Mouse (Mus musculus) erythroblast, embryonic 14.5 days (primary cell): ENCODE results near the gene Lrrc4b. TPM values are rescaled to one million over a fixed set of nuclear protein-coding genes. Genes with fewer than 3 reads are reported as not detected.

ENCODE experiments used
- H3K27me3 ChIP-seq: 2 replicates; pipeline ENCODE4 v1.6.1; 2012; ENCODE audit warnings: inconsistent platforms; ENCODE audit not compliant: control insufficient read depth
- H3K36me3 ChIP-seq: 2 replicates; pipeline ENCODE4 v1.6.1; 2012; ENCODE audit warnings: mild to moderate bottlenecking, inconsistent platforms; ENCODE audit not compliant: control insufficient read depth
- H3K4me1 ChIP-seq: 2 replicates; pipeline ENCODE4 v1.6.1; 2012; ENCODE audit warnings: inconsistent platforms; ENCODE audit not compliant: control insufficient read depth
- H3K4me3 ChIP-seq: replicated peaks from 2 replicates; pipeline ENCODE3; 2012; ENCODE audit warnings: moderate library complexity, mild to moderate bottlenecking, inconsistent platforms
- H3K9me3 ChIP-seq: 2 replicates; pipeline ENCODE4 v1.6.1; 2012; ENCODE audit warnings: low read length, inconsistent platforms, mixed read lengths; ENCODE audit not compliant: control insufficient read depth
- GATA1 ChIP-seq: IDR thresholded peaks from 2 replicates; pipeline ENCODE4 v1.6.1; 2012; ENCODE audit warnings: low read length, inconsistent platforms, mixed read lengths
- TAL1 ChIP-seq: IDR thresholded peaks from 3 replicates; pipeline ENCODE4 v1.6.1; 2012; ENCODE audit warnings: low read length, inconsistent platforms, mixed read lengths
- polyA plus RNA-seq: library from polyadenylated mRNA; stranded (reverse); fragments of >175 nt; gene quantifications from 2 replicates; pipeline ENCODE4 v1.2.3, GENCODE M21; 2012

Gene Lrrc4b
- polyA plus RNA-seq, 1 experiment, result not detected

DNA sequence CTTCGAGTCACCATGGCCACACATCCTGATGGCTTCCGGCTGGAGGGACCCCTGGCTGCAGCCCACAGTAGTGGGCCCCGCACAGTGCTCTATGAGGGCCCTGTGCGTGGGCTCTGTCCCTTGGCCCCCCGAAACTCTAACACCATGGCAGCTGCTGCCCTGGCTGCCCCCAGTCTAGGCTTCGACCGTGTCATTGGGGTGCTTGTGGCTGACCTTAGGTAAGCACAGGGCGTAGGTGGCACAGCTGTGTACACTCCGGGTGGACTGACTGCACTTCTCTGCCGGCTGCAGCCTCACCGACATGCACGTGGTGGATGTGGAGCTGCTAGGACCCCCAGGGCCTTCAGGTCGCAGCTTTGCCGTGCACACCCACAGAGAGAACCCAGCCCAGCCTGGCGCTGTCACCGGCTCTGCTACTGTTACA lies 38.1 kb downstream of the Lrrc4b start:
- Histone ChIP-seq H3K4me1 (peaks cover 93% of the 10 kb centered on the region), H3K9me3 (peaks cover 7% of the 10 kb centered on the region), H3K36me3 (peaks cover 51% of the 10 kb centered on the region), H3K4me3 (peak overlapping the region; percentile 81), H3K27me3 (peaks cover 29% of the 10 kb centered on the region)
- TF ChIP-seq TAL1 (no peak), GATA1 (no peak)

DNA sequence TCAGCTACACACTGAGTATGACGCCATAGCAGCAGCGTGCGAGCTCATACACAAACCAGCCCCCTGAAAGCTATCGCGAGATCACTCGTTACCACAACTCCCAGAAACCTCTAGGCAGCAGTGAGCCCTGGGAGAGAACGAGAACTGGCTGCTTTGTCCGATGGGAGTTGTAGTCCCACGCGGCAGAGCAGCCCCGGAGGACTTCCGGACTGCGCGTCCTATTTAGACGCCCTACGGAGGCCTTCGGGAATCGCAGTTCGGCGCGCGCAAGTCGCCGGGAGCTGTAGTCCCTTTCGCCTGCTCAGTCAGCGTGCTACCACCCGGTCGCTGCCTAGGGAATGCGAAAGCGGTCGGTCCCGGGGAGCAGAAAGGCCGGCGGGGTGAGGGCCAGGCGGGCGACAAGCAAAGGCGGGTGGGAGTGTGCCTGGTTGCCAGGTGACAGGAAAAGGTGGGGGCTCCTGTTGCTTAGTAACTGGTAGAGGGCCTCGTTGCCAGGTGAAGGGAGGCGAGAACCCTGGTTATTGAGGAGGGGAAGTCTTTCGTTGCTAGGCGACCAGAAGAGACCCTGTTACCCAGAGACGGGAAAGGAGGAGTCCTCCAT lies 39.1 kb downstream of the Lrrc4b start, which contains the start of gene Josd2:
Gene Josd2, plus strand, starts transcription at position 170 of the 601 bp plus-strand sequence.
- Histone ChIP-seq H3K9me3 (no peaks in the 10 kb centered on the region), H3K27me3 (peaks cover 18% of the 10 kb centered on the region), H3K4me3 (peak within 1 kb of the TSS; percentile 81), H3K36me3 (peaks cover 58% of the 10 kb centered on the region), H3K4me1 (peaks cover 94% of the 10 kb centered on the region)
- TF ChIP-seq TAL1 (no peak), GATA1 (no peak)

DNA sequence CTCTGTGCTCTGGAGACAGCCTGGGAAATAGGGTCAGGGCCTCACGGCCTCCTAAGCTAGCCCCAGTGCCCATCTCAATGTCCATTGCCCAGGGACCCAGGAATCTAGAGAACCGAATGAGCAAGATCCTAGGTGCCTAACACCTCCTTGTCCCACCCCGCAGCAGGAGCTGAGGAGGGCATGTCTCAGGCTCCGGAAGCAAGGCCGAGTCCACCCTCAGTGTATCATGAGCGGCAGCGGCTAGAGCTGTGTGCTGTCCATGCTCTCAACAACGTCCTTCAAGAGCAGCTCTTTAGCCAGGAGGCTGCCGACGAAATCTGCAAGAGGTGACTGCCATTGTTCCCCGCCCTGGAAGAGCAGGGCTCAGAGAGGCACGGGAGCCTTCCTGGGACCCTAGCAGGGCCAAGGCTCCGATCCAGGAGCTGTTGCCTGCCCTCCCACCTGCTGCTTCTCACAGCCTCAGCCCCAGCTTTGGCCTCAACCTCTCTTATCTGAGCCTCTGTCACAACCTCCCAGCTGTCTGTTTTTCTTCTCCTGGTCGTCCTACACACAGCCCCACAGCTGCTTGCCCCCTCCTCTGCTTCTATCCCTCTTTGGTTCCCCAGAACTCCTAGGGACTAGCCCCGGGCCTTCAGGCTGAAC lies 39.9 kb downstream of the Lrrc4b start:
- TF ChIP-seq TAL1 (no peak), GATA1 (0 out of 2 replicates have a peak, but pooled peaks have one; percentile 12)
- Histone ChIP-seq H3K4me1 (peaks cover 95% of the 10 kb centered on the region), H3K36me3 (peaks cover 60% of the 10 kb centered on the region), H3K9me3 (no peaks in the 10 kb centered on the region), H3K27me3 (peaks cover 13% of the 10 kb centered on the region), H3K4me3 (peak overlapping the region; percentile 81)

DNA sequence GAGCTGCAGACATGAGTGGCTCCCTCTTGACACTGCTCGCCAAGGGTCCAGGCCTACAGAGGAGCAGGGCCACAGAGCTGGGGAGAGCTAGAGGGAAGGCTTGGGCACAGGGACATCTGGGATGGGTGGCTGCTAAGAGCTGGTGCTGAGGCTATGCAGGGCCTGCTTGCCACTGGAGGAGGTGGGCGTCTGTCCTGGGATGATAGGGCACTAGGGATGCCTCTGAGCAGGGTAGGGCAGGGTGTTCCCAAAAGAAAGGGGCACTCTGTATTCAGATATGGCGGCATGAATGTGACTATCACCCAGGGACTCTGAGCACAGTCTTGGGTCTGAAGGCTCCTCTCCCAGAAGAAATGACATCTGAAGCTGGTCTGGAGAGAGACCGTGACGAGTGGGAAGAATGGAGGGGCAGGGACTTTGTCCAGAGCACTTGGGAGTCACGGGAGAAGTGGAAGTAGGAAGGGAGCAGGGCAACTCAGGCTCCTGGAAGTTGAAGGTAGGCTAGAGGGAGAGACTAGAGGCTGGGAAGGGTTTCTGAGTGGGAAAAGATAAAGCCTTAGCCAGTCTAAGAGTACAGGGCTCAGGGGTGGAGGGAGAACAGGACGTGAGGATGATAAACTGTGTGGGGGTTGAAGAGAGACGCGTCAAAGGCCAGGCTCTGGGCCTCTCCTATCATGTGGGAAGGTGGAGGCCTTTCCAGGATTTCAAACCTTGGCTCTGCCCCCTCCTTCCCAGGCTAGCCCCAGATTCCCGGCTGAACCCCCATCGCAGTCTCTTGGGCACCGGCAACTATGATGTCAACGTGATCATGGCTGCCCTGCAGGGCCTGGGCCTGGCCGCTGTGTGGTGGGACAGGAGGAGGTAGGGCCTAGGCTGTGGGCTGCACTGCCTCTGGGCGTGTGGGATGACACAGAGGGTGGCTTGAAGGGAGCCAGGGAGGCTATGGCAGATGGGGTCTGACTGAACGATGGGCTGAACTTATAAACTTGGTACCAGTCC lies 41.2 kb downstream of the Lrrc4b start:
- peaks cover 94% of the 10 kb centered on the region for H3K4me1 ChIP-seq
- H3K9me3 ChIP-seq, result no peaks in the 10 kb centered on the region
- peak overlapping the region; percentile 81 for H3K4me3 ChIP-seq
- TF ChIP-seq TAL1, result peak; percentile 83
- peak; percentile 58; the same call in 1 of the 2 replicates for TF ChIP-seq GATA1
- H3K27me3 ChIP-seq, result peaks cover 15% of the 10 kb centered on the region
- H3K36me3 ChIP-seq, result peaks cover 60% of the 10 kb centered on the region

DNA sequence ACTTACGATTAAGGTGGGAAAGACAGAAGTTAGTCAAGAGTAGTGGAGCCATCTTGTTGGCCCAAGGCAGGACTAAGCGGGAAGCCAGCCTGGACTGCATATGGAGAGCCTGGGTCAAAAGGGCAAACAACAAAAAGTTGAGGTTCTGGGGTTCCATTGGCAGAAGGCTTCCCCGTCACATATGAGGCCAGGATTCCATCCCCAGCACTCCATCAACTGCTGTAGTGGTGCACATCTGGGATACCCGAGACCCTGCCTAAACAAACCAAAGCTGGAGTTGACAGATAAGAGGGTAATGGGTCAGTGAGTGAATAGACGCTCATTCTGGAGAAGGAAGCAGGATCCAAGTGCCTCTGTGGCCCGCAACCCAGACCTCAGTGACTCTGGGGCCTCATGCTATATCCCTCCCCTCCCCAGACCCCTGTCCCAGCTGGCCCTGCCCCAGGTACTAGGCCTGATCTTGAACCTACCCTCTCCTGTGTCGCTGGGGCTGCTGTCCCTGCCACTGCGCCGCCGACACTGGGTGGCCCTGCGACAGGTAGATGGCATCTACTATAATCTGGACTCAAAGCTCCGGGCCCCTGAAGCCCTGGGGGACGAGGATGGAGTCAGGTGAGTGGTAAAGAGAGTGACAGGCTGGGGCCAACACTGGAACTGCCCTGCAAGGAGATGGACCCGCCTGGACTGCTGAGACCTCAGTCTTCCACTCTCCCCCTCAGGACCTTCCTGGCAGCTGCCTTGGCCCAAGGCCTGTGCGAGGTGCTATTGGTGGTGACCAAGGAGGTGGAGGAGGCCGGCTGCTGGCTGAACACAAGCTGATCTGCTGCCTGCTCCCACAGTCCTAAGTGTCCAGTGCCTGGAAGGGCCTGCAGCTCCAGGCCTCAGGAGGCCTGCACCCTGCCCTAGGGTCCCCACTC lies 42.1 kb downstream of the Lrrc4b start:
- H3K4me1 ChIP-seq, result peaks cover 92% of the 10 kb centered on the region
- peak overlapping the region; percentile 81 for H3K4me3 ChIP-seq
- TF ChIP-seq TAL1 (peak; percentile 75), GATA1 (no peak)
- H3K9me3 ChIP-seq, result no peaks in the 10 kb centered on the region
- H3K36me3 ChIP-seq, result peaks cover 57% of the 10 kb centered on the region
- peaks cover 24% of the 10 kb centered on the region for H3K27me3 ChIP-seq

DNA sequence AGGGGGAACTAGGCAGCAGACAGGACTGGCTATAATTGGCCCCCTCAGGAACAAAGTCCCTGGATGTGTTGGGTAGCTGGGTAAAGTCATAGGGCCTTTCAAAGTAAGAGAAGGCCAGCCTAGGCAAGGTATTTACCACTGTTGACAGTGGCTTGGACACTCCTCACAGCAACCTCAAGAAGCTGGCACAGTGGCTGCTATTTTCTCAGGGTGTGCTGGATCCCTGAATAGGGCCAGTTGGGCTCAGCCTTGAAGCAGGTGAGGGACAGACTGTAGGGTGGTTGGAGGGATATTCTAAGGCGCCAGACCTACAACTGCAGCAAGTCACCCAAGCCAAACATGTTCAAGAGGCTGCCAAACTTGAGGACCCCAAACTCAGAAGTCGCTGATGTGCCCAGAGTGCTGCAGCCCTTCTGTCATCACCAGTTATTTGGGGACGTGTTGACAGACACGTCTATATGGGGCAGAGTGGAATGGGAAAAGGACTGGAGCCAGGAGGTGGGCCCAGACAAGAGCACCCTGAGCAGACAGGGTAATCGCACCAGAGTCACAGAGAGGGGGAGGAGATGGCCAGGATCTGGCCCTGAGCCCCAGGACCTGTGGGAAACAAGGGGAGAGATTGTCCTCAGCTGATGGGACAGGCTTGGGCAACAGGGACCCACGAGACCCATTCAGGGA lies 43.2 kb downstream of the Lrrc4b start:
- Histone ChIP-seq H3K36me3 (peaks cover 49% of the 10 kb centered on the region), H3K27me3 (peaks cover 35% of the 10 kb centered on the region), H3K9me3 (no peaks in the 10 kb centered on the region), H3K4me3 (peak overlapping the region; percentile 81), H3K4me1 (peaks cover 81% of the 10 kb centered on the region)
- TF ChIP-seq GATA1 (no peak), TAL1 (no peak)

DNA sequence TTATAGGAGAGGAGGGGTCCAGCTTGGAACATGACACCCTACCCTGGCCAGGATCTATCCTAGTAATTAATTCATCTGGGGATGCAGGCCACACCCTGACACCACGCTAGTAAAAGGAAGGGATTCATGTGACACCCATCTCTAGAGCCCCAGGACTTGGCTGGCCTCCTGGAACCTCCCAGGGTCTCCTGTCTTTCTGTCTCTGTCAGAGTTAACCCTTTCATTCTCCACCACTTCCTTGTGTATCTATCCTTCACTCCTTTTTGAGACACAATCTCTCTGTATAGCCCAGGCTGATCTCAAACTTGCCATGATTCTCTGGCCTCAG lies 43.7 kb downstream of the Lrrc4b start:
- H3K9me3 ChIP-seq, result no peaks in the 10 kb centered on the region
- no peak for TF ChIP-seq TAL1

More for the DNA sequence above, 43.7 kb downstream of the Lrrc4b start:
- peaks cover 40% of the 10 kb centered on the region for H3K27me3 ChIP-seq
- peaks cover 77% of the 10 kb centered on the region for H3K4me1 ChIP-seq
- H3K36me3 ChIP-seq, result peaks cover 48% of the 10 kb centered on the region
- H3K4me3 ChIP-seq, result peak overlapping the region; percentile 26
